Mouse (Mus musculus) midbrain, embryonic 10.5 days (tissue): Measurements from ENCODE around the gene Gdf2. TPM values are rescaled to one million over a fixed set of nuclear protein-coding genes. Genes with fewer than 3 reads are reported as not detected.
A peak's percentile ranks its signal among the peaks of the same experiment; 100 is the strongest.

ENCODE experiments used
- DNase-seq: peaks from one replicate; pipeline ENCODE4 v3.0.0-alpha.2; 2017; ENCODE audit warnings: low spot score
- H3K27ac ChIP-seq: fragments of 300-500 bp; sonication (generic); replicated peaks from 2 replicates; pipeline ENCODE4 v1.5.1; 2016; ENCODE audit warnings: mild to moderate bottlenecking
- H3K27me3 ChIP-seq: fragments of 300-500 bp; sonication (generic); 2 replicates; pipeline ENCODE4 v1.6.1; 2016; ENCODE audit warnings: low read depth, mild to moderate bottlenecking; ENCODE audit not compliant: poor library complexity, severe bottlenecking
- H3K36me3 ChIP-seq: fragments of 300-500 bp; sonication (generic); 2 replicates; pipeline ENCODE4 v1.6.1; 2016; ENCODE audit warnings: mild to moderate bottlenecking, moderate library complexity
- H3K4me1 ChIP-seq: fragments of 300-500 bp; sonication (generic); 2 replicates; pipeline ENCODE4 v1.6.1; 2016
- H3K4me3 ChIP-seq: fragments of 300-500 bp; sonication (generic); 2 replicates; pipeline ENCODE4 v1.5.1; 2016; ENCODE audit warnings: mild to moderate bottlenecking, moderate library complexity
- H3K9me3 ChIP-seq: fragments of 300-500 bp; sonication (generic); replicated peaks from 2 replicates; pipeline ENCODE4 v1.6.1; 2016; ENCODE audit warnings: mild to moderate bottlenecking
- WGBS: fragments of 180-500 bp; shearing (Covaris S2); methylation state at CpG from one replicate; pipeline ENCODE4 v1.1.7; 2016; 5-methylcytosine and 5-hydroxymethylcytosine counted together
- polyA plus RNA-seq: library from polyadenylated mRNA; unstranded; fragments of >200 nt; fragmentation: Nextera tagmentation; extraction: Ambion mirVana; gene quantifications from 2 replicates; pipeline ENCODE4 v1.2.1, GENCODE M21; 2016

Gene Gdf2
- polyA plus RNA-seq, 1 experiment from 2014 or later: not detected

DNA sequence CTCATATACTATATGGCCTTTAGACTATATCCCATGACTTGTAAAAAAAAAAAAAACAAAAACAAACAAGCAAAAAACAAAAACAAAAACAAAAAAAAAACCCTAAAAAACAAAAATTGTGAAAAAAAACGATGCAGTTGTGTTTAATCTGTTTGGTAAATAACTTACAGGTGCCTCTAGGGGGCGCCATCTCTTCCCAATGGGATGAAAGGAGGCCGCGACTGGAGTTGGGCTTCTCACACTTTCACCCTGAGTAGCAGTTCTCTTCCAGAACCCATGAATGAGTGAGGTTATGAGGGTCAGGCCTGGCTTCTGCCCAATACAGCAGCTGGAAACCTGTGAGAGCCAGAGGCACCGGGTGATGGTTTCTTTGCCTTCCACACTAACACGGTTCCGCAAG lies 24.8 kb downstream of the Gdf2 start:
- Histone ChIP-seq H3K4me3 (no peak overlapping the region), H3K36me3 (no peaks in the 10 kb centered on the region), H3K4me1 (no peaks in the 10 kb centered on the region), H3K27me3 (no peaks in the 10 kb centered on the region), H3K9me3 (no peaks in the 10 kb centered on the region), H3K27ac (no peak overlapping the region)
- 75% methylated on average over 7 of the region's 7 CpGs for WGBS
- no peak for DNase-seq

GRCm38 (mm10) chr14:33972679-33973078 lies 31.8 kb downstream of the Gdf2 start:
- H3K4me1 ChIP-seq: no peaks in the 10 kb centered on the region; the same call in 1 of the 2 replicates
- no peaks in the 10 kb centered on the region for H3K36me3 ChIP-seq
- H3K9me3 ChIP-seq: no peaks in the 10 kb centered on the region
- DNase-seq: no peak
- H3K27me3 ChIP-seq: peaks cover 11% of the 10 kb centered on the region
- H3K4me3 ChIP-seq: no peak overlapping the region
- WGBS: 48% methylated on average over 7 of the region's 7 CpGs
- no peak overlapping the region for H3K27ac ChIP-seq

DNA sequence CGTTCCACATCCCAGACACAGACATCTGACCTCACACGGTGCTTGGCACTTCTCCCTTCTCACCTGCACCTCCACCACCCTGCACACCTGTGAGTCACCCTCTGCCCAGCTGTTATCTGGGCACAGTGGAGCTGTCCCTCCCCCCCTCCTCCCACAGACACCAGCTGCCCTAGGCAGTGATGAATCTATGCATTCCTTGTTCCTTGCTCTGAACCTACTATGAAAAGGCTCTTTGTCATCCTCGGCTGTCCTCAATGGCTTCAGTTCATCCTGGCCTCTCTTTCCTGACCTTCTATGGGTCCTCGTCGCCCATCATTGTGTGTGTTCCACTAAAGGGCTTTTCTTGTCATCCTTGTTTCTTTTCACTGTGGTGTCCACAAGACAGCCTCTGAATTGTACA lies 33.9 kb downstream of the Gdf2 start:
- Histone ChIP-seq H3K36me3 (no peaks in the 10 kb centered on the region), H3K27me3 (peaks cover 31% of the 10 kb centered on the region), H3K4me3 (no peak overlapping the region), H3K9me3 (no peaks in the 10 kb centered on the region), H3K27ac (no peak overlapping the region), H3K4me1 (peaks cover 10% of the 10 kb centered on the region)
- WGBS: 76% methylated on average over 5 of the region's 5 CpGs
- DNase-seq: no peak

DNA sequence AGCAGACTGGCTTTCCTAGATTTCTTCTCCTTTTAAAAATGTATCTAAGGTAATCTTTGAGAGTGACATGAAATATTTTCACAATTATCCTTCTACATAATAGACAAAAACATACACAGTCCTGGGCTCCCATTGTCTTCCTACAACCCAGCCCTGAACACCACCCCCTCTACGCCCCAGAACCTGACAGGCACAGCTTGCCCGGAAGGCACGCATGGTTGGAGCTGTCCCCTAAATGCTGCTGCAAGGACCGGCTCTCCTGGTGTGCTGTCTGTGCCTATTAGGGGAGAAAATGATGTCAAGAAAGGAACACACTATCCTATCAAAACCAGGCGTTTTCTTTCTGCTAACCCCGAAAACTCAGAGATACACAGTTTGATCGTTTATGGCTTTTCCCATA lies 36.9 kb downstream of the Gdf2 start:
- Histone ChIP-seq H3K4me1 (peaks cover 10% of the 10 kb centered on the region), H3K27ac (no peak overlapping the region), H3K9me3 (no peaks in the 10 kb centered on the region), H3K36me3 (no peaks in the 10 kb centered on the region), H3K4me3 (no peak overlapping the region), H3K27me3 (peaks cover 34% of the 10 kb centered on the region)
- WGBS: 51% methylated on average over 7 of the region's 7 CpGs
- DNase-seq: no peak

DNA sequence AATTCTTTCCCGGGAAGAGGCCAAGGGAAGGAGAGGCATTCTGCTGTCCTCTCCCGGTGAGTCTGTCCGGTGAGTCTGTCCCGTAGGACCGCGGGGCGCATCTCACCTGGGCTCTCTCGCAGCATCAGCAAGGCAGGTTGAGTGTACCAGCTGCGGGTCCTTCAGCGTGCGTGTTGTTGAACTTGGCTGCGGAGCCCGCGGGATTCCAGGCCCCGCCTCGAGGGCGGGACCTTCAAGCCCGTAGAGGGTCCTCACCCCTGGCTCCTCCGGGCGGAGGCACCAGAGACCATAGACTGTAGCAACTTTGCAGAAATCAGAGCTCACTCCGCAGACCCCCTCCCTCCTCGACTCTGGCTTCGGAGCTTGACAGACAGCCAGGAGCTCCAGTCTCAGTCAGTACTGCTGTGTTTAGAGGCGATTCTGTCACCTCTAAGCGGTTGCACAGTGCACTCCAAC lies 37.8 kb downstream of the Gdf2 start, which contains the start of gene Zfp488:
Gene Zfp488 (minus strand): TSS at position 161 of the 456 bp plus-strand sequence.
- Histone ChIP-seq H3K27me3 (peaks cover 34% of the 10 kb centered on the region), H3K9me3 (no peaks in the 10 kb centered on the region), H3K27ac (peak within 1 kb of the TSS; percentile 46), H3K4me1 (peaks cover 10% of the 10 kb centered on the region), H3K4me3 (peak within 1 kb of the TSS; percentile 59), H3K36me3 (no peaks in the 10 kb centered on the region)
- WGBS: 3% methylated on average over 25 of the region's 25 CpGs
- DNase-seq: peak; percentile 47

- Histone ChIP-seq H3K36me3 (no peaks in the 10 kb centered on the region), H3K9me3 (no peaks in the 10 kb centered on the region), H3K4me1 (peaks cover 4% of the 10 kb centered on the region; the same call in 1 of the 2 replicates), H3K27me3 (no peaks in the 10 kb centered on the region), H3K4me3 (no peak overlapping the region), H3K27ac (no peak overlapping the region)
- 62% methylated on average over 3 of the region's 3 CpGs for WGBS
- DNase-seq: no peak
Measured at GRCm38 (mm10) chr14:33989201-33989600, 48.4 kb downstream of the Gdf2 start.

GRCm38 (mm10) chr14:33991971-33992370 lies 51.1 kb downstream of the Gdf2 start:
- Histone ChIP-seq H3K27ac (no peak overlapping the region), H3K9me3 (no peaks in the 10 kb centered on the region), H3K36me3 (no peaks in the 10 kb centered on the region), H3K27me3 (no peaks in the 10 kb centered on the region), H3K4me3 (no peak overlapping the region), H3K4me1 (peaks cover 4% of the 10 kb centered on the region; the same call in 1 of the 2 replicates)
- DNase-seq: no peak
- WGBS: 78% methylated on average over 4 of the region's 4 CpGs

- H3K36me3 ChIP-seq: no peaks in the 10 kb centered on the region
- peaks cover 4% of the 10 kb centered on the region; the same call in 1 of the 2 replicates for H3K4me1 ChIP-seq
- no peaks in the 10 kb centered on the region for H3K9me3 ChIP-seq
- DNase-seq: no peak
- no peak overlapping the region for H3K27ac ChIP-seq
- no peaks in the 10 kb centered on the region for H3K27me3 ChIP-seq
- H3K4me3 ChIP-seq: no peak overlapping the region
- 90% methylated on average over 9 of the region's 9 CpGs for WGBS
Measured at GRCm38 (mm10) chr14:33993051-33993450, 52.2 kb downstream of the Gdf2 start.

GRCm38 (mm10) chr14:33993521-33994289 lies 52.9 kb downstream of the Gdf2 start:
- 89% methylated on average over 6 of the region's 6 CpGs for WGBS
- Histone ChIP-seq H3K27ac (no peak overlapping the region), H3K9me3 (no peaks in the 10 kb centered on the region), H3K4me3 (no peak overlapping the region), H3K27me3 (no peaks in the 10 kb centered on the region), H3K4me1 (peaks cover 4% of the 10 kb centered on the region; the same call in 1 of the 2 replicates), H3K36me3 (no peaks in the 10 kb centered on the region)
- DNase-seq: no peak

Other genes with a start within 250 kb of the Gdf2 start
- 1.5 and 1.8 TPM in 2 replicates for gene Gdf10, start 17.5 kb upstream of the Gdf2 start, polyA plus RNA-seq
- gene Rbp3, start 13.0 kb downstream of the Gdf2 start, polyA plus RNA-seq: 0.07 TPM in 2 replicates
- gene Zfp488, start 37.7 kb downstream of the Gdf2 start, polyA plus RNA-seq: 0.06 and 0.09 TPM in 2 replicates
- not detected in 2 replicates for gene Gm30083, start 74.1 kb downstream of the Gdf2 start, polyA plus RNA-seq
- not detected in 2 replicates for gene Gm5460, start 75.7 kb downstream of the Gdf2 start, polyA plus RNA-seq
- not detected in 2 replicates for gene Antxrl, start 111.7 kb downstream of the Gdf2 start, polyA plus RNA-seq
- gene Anxa8, start 144.9 kb downstream of the Gdf2 start, polyA plus RNA-seq: 0.47 and 0.91 TPM in 2 replicates
- gene A630023A22Rik, start 161.7 kb downstream of the Gdf2 start, polyA plus RNA-seq: not detected in 2 replicates
- gene Npy4r, start 211.4 kb downstream of the Gdf2 start, polyA plus RNA-seq: 0.04 TPM in 1 of 2 replicates, not detected in the other